Mouse (Mus musculus) spleen, postnatal 0 days (tissue): Measurements from ENCODE around the gene Olfr998. TPM values are rescaled to one million over a fixed set of nuclear protein-coding genes. Genes with fewer than 3 reads are reported as not detected.

ENCODE experiments used
- polyA plus RNA-seq: library from polyadenylated mRNA; unstranded; fragments of >200 nt; fragmentation: Nextera tagmentation; extraction: Ambion mirVana; gene quantifications from 2 replicates; pipeline ENCODE4 v1.2.1, GENCODE M21; 2015

Olfr998 gene
- polyA plus RNA-seq: not detected in 2 replicates

DNA sequence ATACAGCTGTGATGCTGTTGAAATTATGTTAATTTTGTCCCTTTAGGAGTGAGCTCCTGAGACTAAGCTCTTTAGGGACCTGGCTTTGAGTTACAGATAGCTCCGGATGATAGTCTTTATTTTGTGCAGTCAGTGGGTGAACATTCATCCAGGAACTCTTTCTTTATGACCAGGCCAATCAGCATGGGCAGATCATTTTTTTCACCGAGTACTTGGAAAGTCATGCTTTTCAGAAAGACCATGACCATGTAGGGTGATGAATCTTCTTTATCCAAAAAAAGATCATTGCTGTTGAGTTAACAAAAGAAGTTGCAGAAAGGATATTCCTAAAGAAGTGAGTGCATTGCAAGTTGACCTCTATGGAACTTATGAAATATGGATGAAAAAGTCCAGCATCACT lies at the start of gene Olfr998:
Olfr998 (plus strand) TSS at position 301 of the 400 bp plus-strand sequence.

DNA sequence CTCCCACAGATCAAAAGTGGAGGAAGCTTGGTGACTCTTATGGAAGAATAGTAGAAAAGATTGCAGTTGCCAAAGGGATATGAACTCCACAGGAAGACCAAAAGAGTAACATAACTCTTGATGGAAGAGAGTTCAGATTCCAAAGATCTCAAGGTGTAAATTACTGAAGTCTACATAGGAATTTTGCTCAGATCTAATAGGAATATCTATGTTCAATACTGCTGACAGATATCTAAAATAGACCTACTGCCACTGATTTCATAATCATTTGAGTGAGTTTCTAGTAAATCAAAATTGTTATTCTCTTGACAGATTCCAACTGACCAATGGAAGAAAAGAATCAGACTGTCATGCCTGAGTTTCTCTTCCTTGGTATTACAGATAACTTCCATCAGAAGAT lies 9.8 kb upstream of the Olfr998 start, which contains the start of gene Olfr996:
Olfr996 (plus strand) TSS at position 301 of the 400 bp plus-strand sequence.

GRCm38 (mm10) chr2:85611803-85612202 lies 23.1 kb downstream of the Olfr998 start, which contains the start of gene Olfr1000:
Gene Olfr1000, minus strand, starts transcription at chr2:85611903.

Other genes with a start within 250 kb of the Olfr998 start
- gene Olfr987, start 249.6 kb upstream of the Olfr998 start, polyA plus RNA-seq: not detected in 2 replicates
- not detected in 2 replicates for gene Olfr988, start 225.7 kb upstream of the Olfr998 start, polyA plus RNA-seq
- gene Olfr992, start 179.5 kb upstream of the Olfr998 start, polyA plus RNA-seq: not detected in 2 replicates
- gene Olfr993, start 174.1 kb upstream of the Olfr998 start, polyA plus RNA-seq: not detected in 2 replicates
- not detected in 2 replicates for gene Olfr994, start 152.5 kb upstream of the Olfr998 start, polyA plus RNA-seq
- gene Olfr995, start 145.3 kb upstream of the Olfr998 start, polyA plus RNA-seq: not detected in 2 replicates
- 0.05 TPM in 1 of 2 replicates, not detected in the other for gene 4833423E24Rik, start 69.9 kb upstream of the Olfr998 start, polyA plus RNA-seq
- not detected in 2 replicates for gene Olfr996, start 9.7 kb upstream of the Olfr998 start, polyA plus RNA-seq
- not detected in 2 replicates for gene Olfr1000, start 23.0 kb downstream of the Olfr998 start, polyA plus RNA-seq
- gene Olfr1002, start 61.8 kb downstream of the Olfr998 start, polyA plus RNA-seq: not detected in 2 replicates
- gene Olfr154, start 75.5 kb downstream of the Olfr998 start, polyA plus RNA-seq: not detected in 2 replicates
- gene Olfr1006, start 89.8 kb downstream of the Olfr998 start, polyA plus RNA-seq: not detected in 2 replicates
- not detected in 2 replicates for gene Olfr1008, start 100.5 kb downstream of the Olfr998 start, polyA plus RNA-seq
- not detected in 2 replicates for gene Olfr1009, start 126.5 kb downstream of the Olfr998 start, polyA plus RNA-seq
- gene Olfr1012, start 173.8 kb downstream of the Olfr998 start, polyA plus RNA-seq: not detected in 2 replicates
- not detected in 2 replicates for gene Olfr1013, start 178.2 kb downstream of the Olfr998 start, polyA plus RNA-seq
- gene Olfr1014, start 183.8 kb downstream of the Olfr998 start, polyA plus RNA-seq: not detected in 2 replicates
- gene Olfr1015, start 193.1 kb downstream of the Olfr998 start, polyA plus RNA-seq: not detected in 2 replicates
- not detected in 2 replicates for gene Olfr1016, start 213.6 kb downstream of the Olfr998 start, polyA plus RNA-seq
- not detected in 2 replicates for gene Olfr1018, start 229.5 kb downstream of the Olfr998 start, polyA plus RNA-seq